ENCODE assay signal across 7 mouse cellular contexts in the genomic region with DNA sequence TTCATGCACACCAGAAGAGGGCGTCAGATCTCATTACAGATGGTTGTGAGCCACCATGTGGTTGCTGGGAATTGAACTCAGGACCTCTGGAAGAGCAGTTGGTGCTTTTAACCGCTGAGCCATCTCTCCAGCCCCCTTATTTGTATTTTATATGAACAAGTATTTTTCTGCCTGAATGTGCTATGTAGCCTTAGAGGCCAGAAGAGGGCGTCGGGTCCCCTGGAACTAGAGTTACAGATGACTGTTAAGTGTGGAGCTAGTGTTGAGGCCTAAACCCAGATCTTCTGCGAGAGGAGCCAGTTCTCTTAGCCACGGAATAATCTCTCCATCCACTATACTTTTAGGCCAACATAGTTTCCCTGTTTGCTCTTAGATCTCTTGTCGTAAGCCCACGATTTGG.
DNase-seq lines count a peak whose midpoint lies in the region; ATAC-seq and TF ChIP-seq lines count a peak whose summit lies in the region.
"Not testable (repeated sequence)": the region's sequence is repeated elsewhere in the genome, so short reads cannot be mapped to it uniquely, and the experiment has no call there.

No protein-coding gene starts in this region.

- not testable (repeated sequence) for H3K9ac ChIP-seq in embryonic facial prominence, embryonic 13.5 days; heart, embryonic 15.5 days; liver, postnatal 0 days (replicated peaks); midbrain, embryonic 14.5 days (replicated peaks; ENCODE audit: low read length)

- H3K9me3 ChIP-seq in E14TG2a.4 (ENCODE audit: low read length); embryonic facial prominence, embryonic 13.5 days; heart, embryonic 15.5 days (replicated peaks); liver, postnatal 0 days (ENCODE audit: low read length); midbrain, embryonic 14.5 days (ENCODE audit: control insufficient read depth, low read length): not testable (repeated sequence)

- H3K27ac ChIP-seq in embryonic facial prominence, embryonic 13.5 days: peak overlapping the region; percentile 83
- 0 out of 2 replicates have a peak overlapping the region, but pooled peaks have one; percentile 41 for H3K27ac ChIP-seq in heart, embryonic 15.5 days
- H3K27ac ChIP-seq in layer of hippocampus, adult 2 months; liver, postnatal 0 days (ENCODE audit: low read depth); midbrain, embryonic 14.5 days (replicated peaks; ENCODE audit: low read depth, low read length): not testable (repeated sequence)

- peak; percentile 50 for DNase-seq in R1 (ENCODE audit: low read depth, low spot score)
- DNase-seq in layer of hippocampus, adult 2 months (ENCODE audit: low spot score in 2 of 2); liver, postnatal 0 days: not testable (repeated sequence)
- DNase-seq in midbrain, embryonic 14.5 days: peak; percentile 41

- H3K27me3 ChIP-seq in E14TG2a.4 (ENCODE audit: insufficient read depth, low read length); embryonic facial prominence, embryonic 13.5 days; heart, embryonic 15.5 days; liver, postnatal 0 days (ENCODE audit: insufficient read depth, low read length); midbrain, embryonic 14.5 days (ENCODE audit: control insufficient read depth, insufficient read depth, low read length): not testable (repeated sequence)

- H3K36me3 ChIP-seq in E14TG2a.4 (ENCODE audit: insufficient read depth, low read length); embryonic facial prominence, embryonic 13.5 days; heart, embryonic 15.5 days; liver, postnatal 0 days (replicated peaks; ENCODE audit: insufficient read depth, low read length); midbrain, embryonic 14.5 days (ENCODE audit: control insufficient read depth, insufficient read depth, low read length): not testable (repeated sequence)

- TF ChIP-seq EP300 in liver, postnatal 0 days (IDR thresholded peaks at IDR 0.05; ENCODE audit: low read depth): not testable (repeated sequence)

- not testable (repeated sequence) for H3K4me1 ChIP-seq in E14TG2a.4 (replicated peaks; ENCODE audit: low read depth, low read length); liver, postnatal 0 days (ENCODE audit: insufficient read depth)
- H3K4me1 ChIP-seq in embryonic facial prominence, embryonic 13.5 days: peaks cover 77% of the 10 kb centered on the region
- peaks cover 29% of the 10 kb centered on the region for H3K4me1 ChIP-seq in heart, embryonic 15.5 days (replicated peaks)
- H3K4me1 ChIP-seq in midbrain, embryonic 14.5 days (ENCODE audit: control insufficient read depth, insufficient read depth, low read length): peaks cover 15% of the 10 kb centered on the region; the same call in 1 of the 2 replicates

- TF ChIP-seq CTCF in E14TG2a.4 (conservative IDR thresholded peaks at IDR 0.05; ENCODE audit: low read length): peak; percentile 15; the same call in 1 of the 2 replicates
- peak; percentile 27; the same call in 1 of the 2 replicates for TF ChIP-seq CTCF in layer of hippocampus, adult 2 months (conservative IDR thresholded peaks at IDR 0.05)
- peak; percentile 25; the same call in 1 of the 2 replicates for TF ChIP-seq CTCF in liver, postnatal 0 days (IDR thresholded peaks at IDR 0.05; ENCODE audit: low read depth)

- ATAC-seq in embryonic facial prominence, embryonic 13.5 days (ENCODE audit: insufficient number of reproducible peaks, insufficient read depth, low FRiP score, low TSS enrichment, low read depth); heart, embryonic 15.5 days (replicated peaks; ENCODE audit: insufficient number of reproducible peaks, insufficient read depth, low FRiP score, low read depth); liver, postnatal 0 days; midbrain, embryonic 14.5 days (ENCODE audit: low FRiP score, low TSS enrichment): not testable (repeated sequence)

- 41% methylated on average over 8 of the region's 8 CpGs for WGBS in embryonic facial prominence, embryonic 13.5 days
- whole genome bisulfite sequencing in heart, embryonic 15.5 days: 37% methylated on average over 8 of the region's 8 CpGs
- WGBS in liver, postnatal 0 days (ENCODE audit: insufficient replicate concordance): 55% methylated on average over 8 of the region's 8 CpGs
- WGBS in midbrain, embryonic 14.5 days: 55% methylated on average over 8 of the region's 8 CpGs

- H3K4me3 ChIP-seq in E14TG2a.4 (replicated peaks; ENCODE audit: low read length); embryonic facial prominence, embryonic 13.5 days; heart, embryonic 15.5 days; layer of hippocampus, adult 2 months; liver, postnatal 0 days (ENCODE audit: low read depth, low read length); midbrain, embryonic 14.5 days (replicated peaks; ENCODE audit: low read depth, low read length): not testable (repeated sequence)

- not testable (repeated sequence) for H3K4me2 ChIP-seq in embryonic facial prominence, embryonic 13.5 days; heart, embryonic 15.5 days; liver, postnatal 0 days (ENCODE audit: low read depth, low read length); midbrain, embryonic 14.5 days (ENCODE audit: low read length)
